Mouse (Mus musculus) heart, postnatal 0 days (tissue): ENCODE results near the gene Xrcc1. TPM values are rescaled to one million over a fixed set of nuclear protein-coding genes. Genes with fewer than 3 reads are reported as not detected.

Experiments used
- ATAC-seq: fragments of 200-750 bp; cut with Nextera tagmentation; 2 replicates; pipeline ENCODE4 v1.8.0; 2017; ENCODE audit warnings: low read depth, moderate number of reproducible peaks, moderate library complexity; ENCODE audit not compliant: insufficient read depth
- DNase-seq: peaks from one replicate; pipeline ENCODE4 v3.0.0-alpha.2; 2016; ENCODE audit warnings: low spot score
- H3K27ac ChIP-seq: fragments of 300-500 bp; sonication (generic); 2 replicates; pipeline ENCODE4 v1.5.1; 2014; ENCODE audit warnings: low read depth, mild to moderate bottlenecking
- H3K27me3 ChIP-seq: fragments of 300-500 bp; sonication (generic); 2 replicates; pipeline ENCODE4 v1.6.1; 2014; ENCODE audit warnings: low read length, mixed read lengths; ENCODE audit not compliant: control insufficient read depth, insufficient read depth
- H3K36me3 ChIP-seq: fragments of 300-500 bp; sonication (generic); replicated peaks from 2 replicates; pipeline ENCODE4 v1.6.1; 2014; ENCODE audit warnings: low read length, mixed read lengths; ENCODE audit not compliant: control insufficient read depth, insufficient read depth
- H3K4me1 ChIP-seq: fragments of 300-500 bp; sonication (generic); 2 replicates; pipeline ENCODE4 v1.6.1; 2014; ENCODE audit warnings: antibody characterized with exemption; ENCODE audit not compliant: control insufficient read depth, insufficient read depth
- H3K4me2 ChIP-seq: fragments of 300-500 bp; sonication (generic); 2 replicates; pipeline ENCODE4 v1.6.1; 2014; ENCODE audit warnings: low read depth, mild to moderate bottlenecking, low read length, moderate library complexity
- H3K4me3 ChIP-seq: fragments of 300-500 bp; sonication (generic); 2 replicates; pipeline ENCODE4 v1.5.1; 2014; ENCODE audit warnings: low read depth, low read length
- H3K9ac ChIP-seq: fragments of 300-500 bp; sonication (generic); replicated peaks from 2 replicates; pipeline ENCODE4 v1.6.1; 2014; ENCODE audit warnings: low read depth, low read length, mixed read lengths
- H3K9me3 ChIP-seq: fragments of 300-500 bp; sonication (generic); replicated peaks from 2 replicates; pipeline ENCODE4 v1.6.1; 2016; ENCODE audit warnings: low read length; ENCODE audit not compliant: control insufficient read depth
- CTCF ChIP-seq: IDR thresholded peaks from 2 replicates; pipeline ENCODE4 v1.5.1; 2016; ENCODE audit warnings: antibody characterized with exemption, control low read depth, low read depth
- EP300 ChIP-seq: IDR thresholded peaks from 2 replicates; pipeline ENCODE4 v1.6.1; 2016; ENCODE audit warnings: antibody characterized with exemption, low read depth
- WGBS: fragments of 180-500 bp; shearing (Covaris S2); extraction: QIAGEN DNeasy Blood & Tissue Kit; methylation state at CpG from one replicate; pipeline ENCODE4 v1.1.7; 2014; 5-methylcytosine and 5-hydroxymethylcytosine counted together
- polyA plus RNA-seq: library from polyadenylated mRNA; unstranded; fragments of >200 nt; fragmentation: Nextera tagmentation; extraction: Ambion mirVana; gene quantifications from 2 replicates; pipeline ENCODE4 v1.2.1, GENCODE M21; 2015
- total RNA-seq: library from RNA; depleted of rRNA; stranded (reverse); fragments of >200 nt; gene quantifications from 2 replicates; pipeline ENCODE4 v1.2.3, GENCODE M21; 2014; ENCODE audit warnings: low replicate concordance

The Xrcc1 gene
- total and polyA plus RNA-seq, 2 experiments from 2014 or later = 31.1 to 46.1 TPM

DNA sequence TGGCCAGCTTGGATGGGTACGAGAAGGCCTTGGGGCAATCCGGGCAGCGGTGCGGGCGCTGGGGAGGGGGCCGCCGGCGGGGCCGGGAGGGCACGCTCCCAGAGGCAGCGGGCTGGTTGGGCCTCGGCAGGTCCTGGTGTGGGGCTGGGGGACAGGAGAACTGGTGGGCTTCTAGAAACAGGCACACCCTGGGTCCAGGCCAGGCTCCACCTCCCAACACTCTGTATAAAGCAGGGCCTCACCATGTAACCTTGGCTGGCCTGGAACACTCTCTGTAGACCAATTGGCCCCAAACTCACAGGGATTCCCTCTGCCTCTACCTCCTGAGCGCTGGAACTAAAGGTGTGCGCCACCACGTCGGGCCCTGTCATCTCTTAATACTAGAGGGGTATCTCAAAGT is 39.9 kb downstream of the Xrcc1 start:
- Histone ChIP-seq H3K9me3 (no peaks in the 10 kb centered on the region), H3K36me3 (no peaks in the 10 kb centered on the region), H3K27ac (no peak overlapping the region), H3K4me1 (no peaks in the 10 kb centered on the region), H3K4me2 (no peak overlapping the region), H3K9ac (no peak overlapping the region), H3K27me3 (peaks cover 27% of the 10 kb centered on the region), H3K4me3 (no peak overlapping the region)
- TF ChIP-seq CTCF (no peak), EP300 (no peak)
- peak; percentile 20; the same call in 1 of the 2 replicates for ATAC-seq
- 37% methylated on average over 16 of the region's 16 CpGs for WGBS
- no peak for DNase-seq

DNA sequence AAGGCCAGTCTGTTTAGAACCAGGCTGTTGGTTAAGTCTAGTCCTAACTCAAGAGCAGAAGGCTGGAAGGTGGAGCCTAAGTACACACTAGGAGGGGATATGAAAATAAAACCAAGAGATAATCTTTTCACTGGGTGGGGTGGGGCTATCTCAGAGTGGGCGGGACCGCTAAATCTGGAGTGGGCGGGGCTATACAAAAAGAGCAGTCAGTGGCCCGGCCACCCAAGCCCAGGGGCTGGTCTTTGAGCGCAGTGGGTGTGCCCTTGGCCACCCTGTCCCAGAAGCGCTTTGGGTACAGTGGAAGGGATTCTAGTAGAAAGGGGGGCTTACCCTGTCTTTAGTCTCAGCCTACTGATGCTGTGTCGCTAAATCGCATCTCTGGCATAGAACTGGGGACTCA is 40.7 kb downstream of the Xrcc1 start:
- Histone ChIP-seq H3K4me3 (peak overlapping the region; percentile 36), H3K9me3 (no peaks in the 10 kb centered on the region), H3K36me3 (no peaks in the 10 kb centered on the region), H3K9ac (0 out of 2 replicates have a peak overlapping the region, but pooled peaks have one; percentile 15), H3K4me1 (no peaks in the 10 kb centered on the region), H3K27ac (no peak overlapping the region), H3K4me2 (peak overlapping the region; percentile 56), H3K27me3 (peaks cover 27% of the 10 kb centered on the region)
- DNase-seq (no peak), ATAC-seq (peak; percentile 27; the same call in 1 of the 2 replicates)
- WGBS = 11% methylated on average over 8 of the region's 8 CpGs
- TF ChIP-seq CTCF = no peak
- TF ChIP-seq EP300 = no peak

DNA sequence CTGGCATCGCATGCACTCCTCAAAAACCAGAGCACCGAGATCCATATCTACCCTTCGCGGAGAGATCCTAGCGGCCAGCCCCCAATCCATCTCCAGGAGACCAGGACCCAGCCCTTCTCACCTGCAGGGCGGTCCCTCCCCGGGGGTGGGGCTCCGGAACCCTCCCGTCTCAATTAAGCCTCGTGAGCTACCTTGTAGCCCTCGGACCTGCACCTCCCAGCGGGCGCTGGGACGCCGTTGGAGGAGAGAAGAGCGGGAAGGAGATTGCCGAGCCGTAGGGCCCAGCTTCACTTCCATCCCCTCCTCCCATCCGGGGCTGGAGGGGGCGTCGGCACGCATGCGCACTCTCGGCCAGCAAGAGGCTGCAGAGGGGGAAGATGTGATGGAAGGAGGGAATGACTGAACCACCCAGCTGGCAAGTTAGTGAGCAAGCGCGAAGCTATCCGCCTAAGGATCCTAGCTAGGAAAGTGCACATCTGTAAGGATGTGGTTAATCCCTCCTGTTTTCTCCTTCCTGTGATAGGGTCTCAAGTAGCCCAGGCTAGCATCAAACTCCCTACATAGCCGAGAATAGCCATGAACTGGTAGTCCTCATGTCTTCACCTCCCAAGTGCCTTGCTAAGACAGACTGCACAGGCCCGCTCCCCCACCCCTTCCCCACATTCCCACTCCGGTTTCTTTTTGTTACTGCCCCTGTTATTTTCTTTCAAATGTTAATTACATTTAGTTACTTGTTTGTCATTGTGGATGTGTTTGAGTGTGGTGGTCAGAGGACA is 41.4 kb downstream of the Xrcc1 start, which contains the start of the genes Ethe1 and Zfp575:
Gene Ethe1, plus strand, starts transcription at position 214 of the 776 bp plus-strand sequence.
Gene Zfp575, minus strand, starts transcription at position 312 of the 776 bp plus-strand sequence.
- DNase-seq = peak; percentile 35
- Histone ChIP-seq H3K9me3 (no peaks in the 10 kb centered on the region), H3K27me3 (peaks cover 27% of the 10 kb centered on the region), H3K27ac (no peak within 1 kb of the TSS), H3K4me2 (peak within 1 kb of the TSS; percentile 56), H3K9ac (0 out of 2 replicates have a peak within 1 kb of the TSS, but pooled peaks have one; percentile 15), H3K36me3 (no peaks in the 10 kb centered on the region), H3K4me1 (no peaks in the 10 kb centered on the region), H3K4me3 (peak within 1 kb of the TSS; percentile 36)
- TF ChIP-seq CTCF = no peak
- TF ChIP-seq EP300 = no peak
- 0 out of 2 replicates have a peak, but pooled peaks have one; percentile 35 for ATAC-seq
- WGBS = 8% methylated on average over 30 of the region's 30 CpGs

DNA sequence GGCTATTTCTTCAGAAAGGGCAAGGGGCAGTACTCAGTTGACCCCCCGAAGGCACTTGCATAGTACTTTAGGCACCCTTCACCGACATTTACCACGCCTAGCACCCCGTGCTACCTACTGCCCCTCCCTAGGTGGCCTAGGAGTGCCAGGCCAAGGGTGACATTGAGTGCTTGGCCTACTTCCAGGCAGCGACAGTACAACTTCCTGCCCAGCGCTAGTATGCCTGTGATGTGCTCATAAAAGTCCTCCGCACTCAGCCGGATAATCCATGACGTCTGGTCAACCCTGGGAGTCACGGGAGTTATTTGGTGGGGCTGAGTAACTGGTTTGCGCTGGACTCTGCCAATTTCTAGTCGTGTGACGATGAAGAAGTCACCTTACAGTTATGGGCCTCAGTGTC is 42.2 kb downstream of the Xrcc1 start:
- H3K27me3 ChIP-seq = peaks cover 27% of the 10 kb centered on the region
- WGBS = 57% methylated on average over 13 of the region's 13 CpGs
- TF ChIP-seq CTCF (no peak), EP300 (no peak)
- H3K9me3 ChIP-seq = no peaks in the 10 kb centered on the region
- peak; percentile 43; the same call in 1 of the 2 replicates for ATAC-seq
- no peaks in the 10 kb centered on the region for H3K36me3 ChIP-seq
- DNase-seq = no peak
- peaks cover 2% of the 10 kb centered on the region; the same call in 1 of the 2 replicates for H3K4me1 ChIP-seq
- no peak overlapping the region for H3K4me2 ChIP-seq
- H3K4me3 ChIP-seq = no peak overlapping the region
- H3K27ac ChIP-seq = no peak overlapping the region
- no peak overlapping the region for H3K9ac ChIP-seq

- WGBS = 68% methylated on average over 5 of the region's 5 CpGs
Measured at GRCm38 (mm10) chr7:24591735-24592134, 45.6 kb downstream of the Xrcc1 start.

More at GRCm38 (mm10) chr7:24591735-24592134, 45.6 kb downstream of the Xrcc1 start:
- TF ChIP-seq EP300 = no peak
- TF ChIP-seq CTCF = no peak
- DNase-seq (no peak), ATAC-seq (no peak)
- no peak overlapping the region for H3K4me3 ChIP-seq
- H3K9me3 ChIP-seq = no peaks in the 10 kb centered on the region
- no peak overlapping the region for H3K9ac ChIP-seq
- no peak overlapping the region for H3K4me2 ChIP-seq
- H3K4me1 ChIP-seq = peaks cover 5% of the 10 kb centered on the region; the same call in 1 of the 2 replicates
- no peaks in the 10 kb centered on the region for H3K36me3 ChIP-seq
- H3K27ac ChIP-seq = no peak overlapping the region
- H3K27me3 ChIP-seq = peaks cover 6% of the 10 kb centered on the region
